Mouse (Mus musculus) kidney, postnatal 36 days (tissue): ENCODE results near the gene Hand2.

ENCODE experiments used
- DNase-seq, 2 experiments: peaks; one replicate each; pipeline ENCODE4 v3.0.0; 2021 to 2022; ENCODE audit warnings: mixed read lengths in 2 of 2

Hand2 gene

DNA sequence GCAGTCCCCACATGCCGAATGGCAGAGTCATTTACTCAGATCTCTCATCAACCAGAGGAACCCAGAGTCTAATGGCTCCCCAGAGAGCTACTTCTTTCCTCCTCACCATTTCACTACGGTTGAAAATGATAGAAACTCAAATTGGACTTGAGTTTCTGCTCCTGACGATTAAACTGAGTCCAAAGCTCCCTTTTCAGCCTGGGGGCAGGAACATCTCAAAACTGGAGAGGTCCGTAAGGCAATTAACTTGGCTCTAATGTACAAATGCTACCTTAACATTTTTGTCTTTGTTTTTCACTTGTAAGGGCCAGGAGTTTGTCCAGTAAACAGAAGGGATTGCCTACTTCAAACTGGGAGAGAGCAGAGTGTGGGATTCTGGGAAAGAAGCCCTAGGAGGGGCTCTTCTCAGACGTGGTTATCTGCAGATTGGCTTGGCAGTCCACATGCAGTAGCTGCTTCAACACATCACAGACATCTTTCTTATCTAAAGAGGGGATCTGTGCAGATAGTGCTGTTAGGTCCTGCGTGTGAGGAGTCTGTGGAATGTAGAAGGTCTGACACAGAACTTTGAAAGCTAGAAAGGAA is 23.0 kb downstream of the Hand2 start:
- DNase-seq = no peak

DNA sequence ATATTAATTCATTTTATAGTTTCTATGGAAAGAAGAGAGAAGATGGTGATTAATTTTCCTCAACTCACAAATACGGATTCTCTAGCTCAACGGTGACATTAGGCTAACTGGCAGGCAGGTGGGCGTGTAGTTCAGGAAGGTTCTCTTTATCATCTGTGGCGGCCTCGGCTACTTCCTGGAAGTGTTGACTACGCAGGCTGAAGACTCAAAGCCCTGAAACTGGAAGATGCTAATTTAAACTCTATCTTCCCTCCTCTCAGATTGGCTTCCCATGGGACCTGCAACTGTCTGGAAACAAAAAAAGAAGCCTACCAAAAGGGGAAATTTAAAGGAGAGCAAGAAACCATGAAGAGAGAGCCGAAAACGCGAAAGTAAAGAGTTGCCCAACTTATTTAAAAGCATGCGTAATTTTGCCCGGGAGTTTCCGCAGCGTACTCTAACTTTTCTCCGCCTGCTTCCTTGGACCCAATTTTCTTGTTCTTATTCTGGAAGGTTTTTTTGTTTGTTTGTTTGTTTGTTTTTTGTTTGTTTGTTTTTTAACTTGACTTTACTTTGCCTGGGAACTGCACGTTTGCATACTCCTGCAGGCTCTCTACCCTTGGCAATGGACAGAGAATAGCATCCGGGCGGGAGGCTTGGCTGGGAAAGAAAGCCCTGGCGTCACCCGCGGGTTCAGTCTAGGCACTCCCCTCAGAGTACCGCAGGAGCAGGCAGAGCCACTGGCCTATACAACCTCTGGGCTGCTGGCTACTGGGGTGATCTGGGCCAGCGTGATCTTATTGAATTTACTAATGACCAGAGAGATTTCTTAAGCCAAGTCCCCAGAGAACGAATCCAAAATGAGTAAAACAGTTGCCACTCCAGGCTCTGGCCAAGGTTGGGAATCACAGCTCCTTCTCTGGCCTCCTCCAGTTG is 24.4 kb downstream of the Hand2 start:
- DNase-seq = no peak

- DNase-seq = no peak
Measured at GRCm38 (mm10) chr8:57346371-57346770, 25.6 kb downstream of the Hand2 start.

GRCm38 (mm10) chr8:57347141-57347540 is 26.4 kb downstream of the Hand2 start:
- DNase-seq = no peak

DNA sequence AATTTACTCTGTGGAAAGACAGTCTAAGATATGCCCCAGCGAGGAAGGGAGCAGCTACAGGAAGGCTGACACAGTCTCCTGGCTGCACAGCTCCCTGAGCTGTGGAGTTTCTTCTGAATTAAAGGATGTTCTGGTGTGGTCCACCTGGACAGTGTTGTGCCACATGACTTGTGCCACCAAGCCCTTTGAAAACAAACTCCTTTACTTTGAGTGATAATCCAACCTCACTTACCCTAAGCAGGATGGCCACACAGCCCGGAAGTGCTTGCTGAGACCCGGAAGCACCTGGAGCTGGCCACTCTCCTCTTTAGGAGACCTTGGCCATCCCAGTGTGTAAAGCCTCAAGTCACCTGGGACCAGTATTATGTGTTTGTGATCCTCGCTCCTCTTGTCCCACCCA is 27.5 kb downstream of the Hand2 start:
- no peak for DNase-seq

- DNase-seq = no peak
Measured at GRCm38 (mm10) chr8:57348866-57349520, 28.2 kb downstream of the Hand2 start.

DNA sequence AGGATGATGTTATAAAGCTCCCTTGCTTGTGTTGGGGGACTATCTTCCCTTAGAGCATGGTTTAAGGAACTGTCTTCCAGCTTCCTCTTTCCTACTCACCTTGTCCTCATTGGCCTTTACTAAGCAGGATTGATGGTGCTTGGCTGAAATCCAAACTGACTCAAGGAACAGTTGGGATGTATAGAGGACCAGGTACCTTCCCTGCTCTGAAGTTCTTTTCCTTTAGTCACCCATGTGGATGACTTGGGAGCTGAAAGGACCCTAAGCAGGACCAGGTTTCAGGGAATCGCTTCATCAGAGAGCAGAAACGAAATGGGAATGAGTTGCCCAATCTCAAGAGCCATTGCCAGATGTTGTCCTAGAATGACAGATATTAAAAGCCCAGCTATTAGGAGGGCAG is 31.1 kb downstream of the Hand2 start:
- DNase-seq = no peak

DNA sequence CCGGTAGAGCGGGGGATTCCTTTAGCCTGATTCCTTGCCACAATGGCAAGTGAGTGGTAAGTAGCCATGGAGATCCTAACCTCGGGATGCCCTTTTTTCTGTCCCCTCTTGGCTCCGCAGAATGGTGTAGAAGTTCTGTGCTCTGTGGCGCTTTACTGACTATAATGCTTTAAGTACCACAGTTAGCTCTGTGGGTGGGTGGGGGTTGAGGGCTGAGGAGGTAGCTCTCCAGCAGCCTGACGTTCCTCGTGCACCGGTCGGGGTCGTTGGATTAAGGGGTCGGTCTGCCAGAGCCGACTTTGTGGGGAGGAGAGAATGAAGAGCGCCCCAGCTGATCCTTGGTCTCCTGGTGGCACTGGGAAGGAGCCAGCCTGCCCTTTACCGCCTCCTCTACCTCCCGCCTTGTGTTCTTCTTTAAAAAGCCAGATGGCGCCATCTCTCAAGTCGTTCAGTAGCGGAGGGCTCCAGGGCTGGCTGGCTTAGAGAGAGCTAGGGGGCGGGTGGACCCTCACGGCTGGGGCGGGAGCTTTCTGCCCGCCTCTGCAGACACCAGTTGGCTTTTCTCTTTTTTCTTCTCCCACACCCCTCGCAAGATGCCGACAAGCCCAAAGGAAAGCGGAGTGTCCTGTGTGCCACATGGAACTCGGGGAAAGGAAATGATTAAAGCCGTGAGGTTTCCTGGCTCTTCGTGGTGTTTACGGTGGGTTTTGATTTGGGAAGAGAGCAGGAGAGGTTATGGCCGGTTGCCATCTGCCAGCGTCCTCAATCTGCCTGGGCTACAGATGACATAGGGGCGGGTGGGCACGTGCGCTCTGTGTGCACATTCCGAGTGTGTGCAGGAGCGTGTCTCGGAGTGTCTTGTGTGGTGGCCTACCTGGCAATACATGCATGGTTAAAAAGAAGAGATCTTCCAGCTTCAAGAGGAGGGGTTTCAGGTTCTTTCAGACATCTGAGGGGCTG is 32.8 kb downstream of the Hand2 start:
- peak; percentile 17 to 39 for DNase-seq

GRCm38 (mm10) chr8:57354876-57355275 is 34.1 kb downstream of the Hand2 start:
- no peak for DNase-seq

- no peak for DNase-seq
Measured at GRCm38 (mm10) chr8:57356529-57357325, 35.9 kb downstream of the Hand2 start.

DNA sequence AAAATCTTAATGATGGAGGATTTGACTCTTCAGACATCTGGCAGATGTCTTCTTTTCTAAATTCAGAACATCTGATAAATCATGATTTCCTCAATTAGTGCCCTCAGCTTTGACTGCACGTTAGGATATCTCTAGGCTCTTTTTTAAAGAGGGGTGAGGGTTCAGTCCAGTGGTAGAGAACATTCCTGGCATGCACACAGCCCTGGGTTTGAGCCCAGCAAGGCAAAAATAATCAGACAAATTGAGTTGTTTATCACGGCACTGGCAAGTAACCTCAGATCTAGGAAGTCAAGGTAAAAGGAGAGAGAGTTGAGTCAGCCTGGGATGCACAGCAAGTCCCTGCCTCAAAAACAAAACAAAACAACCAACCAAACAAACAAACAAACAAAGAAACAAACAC is 39.7 kb downstream of the Hand2 start:
- DNase-seq = no peak

GRCm38 (mm10) chr8:57361003-57361805 is 40.4 kb downstream of the Hand2 start:
- peak; percentile 43 to 44 for DNase-seq

- peak; percentile 43 to 54 for DNase-seq
Measured at GRCm38 (mm10) chr8:57362881-57363280, 42.1 kb downstream of the Hand2 start.

DNA sequence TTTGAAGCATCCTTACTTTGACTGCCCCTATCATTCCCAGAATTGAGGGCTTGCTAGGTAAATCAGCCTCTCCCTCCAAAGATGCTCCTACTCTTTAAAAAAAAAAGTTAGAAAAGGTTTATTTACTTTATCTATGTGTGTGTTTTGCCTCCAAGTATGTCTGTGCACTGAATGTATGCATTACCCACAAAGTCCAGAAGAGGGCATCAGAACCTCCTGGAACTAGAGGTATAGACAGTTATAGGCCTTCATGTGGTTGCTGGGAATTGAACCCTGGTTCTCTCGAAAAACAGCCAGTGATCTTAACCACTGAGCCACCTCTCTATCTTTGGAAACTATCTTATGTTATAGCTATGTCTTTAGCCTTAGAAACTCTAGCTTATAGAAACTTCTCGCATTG is 53.3 kb downstream of the Hand2 start:
- DNase-seq = no peak
